Mouse (Mus musculus): ENCODE data around the gene Kcna5. TPM values are rescaled to one million over a fixed set of nuclear protein-coding genes. Genes with fewer than 3 reads are reported as not detected.

Kcna5 gene
- polyA plus RNA-seq, 1 experiment = 1.4 TPM

- Histone ChIP-seq H3K4me1 (ENCODE audit: control insufficient read depth, insufficient read depth, low read length) (no peaks in the 10 kb centered on the region), H3K4me3 (replicated peaks; ENCODE audit: extremely low read depth, low read depth, low read length) (no peak overlapping the region)
- TF ChIP-seq CTCF (IDR thresholded peaks at IDR 0.05; ENCODE audit: insufficient read depth, low read length) (no peak), POLR2A (IDR thresholded peaks at IDR 0.05; ENCODE audit: borderline replicate concordance, extremely low read depth, low read depth, low read length) (no peak)
- 65% methylated on average over 6 of the region's 6 CpGs for WGBS
- DNase-seq = no peak
Observed at GRCm38 (mm10) chr6:126508671-126509070, 26.5 kb downstream of the Kcna5 start.

GRCm38 (mm10) chr6:126503920-126504319 is 31.3 kb downstream of the Kcna5 start:
- no peak for DNase-seq
- H3K4me3 ChIP-seq (replicated peaks; ENCODE audit: extremely low read depth, low read depth, low read length) = no peak overlapping the region
- H3K4me1 ChIP-seq (ENCODE audit: control insufficient read depth, insufficient read depth, low read length) = no peaks in the 10 kb centered on the region
- WGBS = 79% methylated on average over 8 of the region's 8 CpGs
- TF ChIP-seq POLR2A (IDR thresholded peaks at IDR 0.05; ENCODE audit: borderline replicate concordance, extremely low read depth, low read depth, low read length) (no peak), CTCF (IDR thresholded peaks at IDR 0.05; ENCODE audit: insufficient read depth, low read length) (no peak)

- H3K4me3 ChIP-seq (replicated peaks; ENCODE audit: extremely low read depth, low read depth, low read length) = no peak overlapping the region
- H3K4me1 ChIP-seq (ENCODE audit: control insufficient read depth, insufficient read depth, low read length) = no peaks in the 10 kb centered on the region
- 33% methylated on average over 9 of the region's 9 CpGs for WGBS
- no peak for DNase-seq
- TF ChIP-seq CTCF (IDR thresholded peaks at IDR 0.05; ENCODE audit: insufficient read depth, low read length) (no peak), POLR2A (IDR thresholded peaks at IDR 0.05; ENCODE audit: borderline replicate concordance, extremely low read depth, low read depth, low read length) (no peak)
Observed at GRCm38 (mm10) chr6:126502691-126503301, 32.4 kb downstream of the Kcna5 start.

- WGBS = 84% methylated on average over 6 of the region's 6 CpGs
- no peak overlapping the region for H3K4me3 ChIP-seq (replicated peaks; ENCODE audit: extremely low read depth, low read depth, low read length)
- no peaks in the 10 kb centered on the region for H3K4me1 ChIP-seq (ENCODE audit: control insufficient read depth, insufficient read depth, low read length)
- no peak for DNase-seq
- TF ChIP-seq CTCF (IDR thresholded peaks at IDR 0.05; ENCODE audit: insufficient read depth, low read length) = no peak
- TF ChIP-seq POLR2A (IDR thresholded peaks at IDR 0.05; ENCODE audit: borderline replicate concordance, extremely low read depth, low read depth, low read length) = no peak
Observed at GRCm38 (mm10) chr6:126500985-126501384, 34.2 kb downstream of the Kcna5 start.

GRCm38 (mm10) chr6:126500088-126500487 is 35.1 kb downstream of the Kcna5 start:
- peak; percentile 88 for TF ChIP-seq CTCF (IDR thresholded peaks at IDR 0.05; ENCODE audit: insufficient read depth, low read length)
- no peak for TF ChIP-seq POLR2A (IDR thresholded peaks at IDR 0.05; ENCODE audit: borderline replicate concordance, extremely low read depth, low read depth, low read length)
- WGBS = 18% methylated on average over 8 of the region's 8 CpGs
- Histone ChIP-seq H3K4me1 (ENCODE audit: control insufficient read depth, insufficient read depth, low read length) (no peaks in the 10 kb centered on the region), H3K4me3 (replicated peaks; ENCODE audit: extremely low read depth, low read depth, low read length) (no peak overlapping the region)
- DNase-seq = peak; percentile 75

- WGBS = 55% methylated on average over 5 of the region's 5 CpGs
- Histone ChIP-seq H3K4me3 (replicated peaks; ENCODE audit: extremely low read depth, low read depth, low read length) (no peak overlapping the region), H3K4me1 (ENCODE audit: control insufficient read depth, insufficient read depth, low read length) (no peaks in the 10 kb centered on the region)
- DNase-seq = no peak
- TF ChIP-seq POLR2A (IDR thresholded peaks at IDR 0.05; ENCODE audit: borderline replicate concordance, extremely low read depth, low read depth, low read length) (no peak), CTCF (IDR thresholded peaks at IDR 0.05; ENCODE audit: insufficient read depth, low read length) (peak; percentile 67)
Observed at GRCm38 (mm10) chr6:126497878-126498277, 37.3 kb downstream of the Kcna5 start.

- no peak overlapping the region for H3K4me3 ChIP-seq (replicated peaks; ENCODE audit: extremely low read depth, low read depth, low read length)
- DNase-seq = no peak
- no peak for TF ChIP-seq POLR2A (IDR thresholded peaks at IDR 0.05; ENCODE audit: borderline replicate concordance, extremely low read depth, low read depth, low read length)
- no peak for TF ChIP-seq CTCF (IDR thresholded peaks at IDR 0.05; ENCODE audit: insufficient read depth, low read length)
- H3K4me1 ChIP-seq (ENCODE audit: control insufficient read depth, insufficient read depth, low read length) = no peaks in the 10 kb centered on the region
- 55% methylated on average over 6 of the region's 6 CpGs for WGBS
Observed at GRCm38 (mm10) chr6:126497173-126497839, 37.9 kb downstream of the Kcna5 start.

GRCm38 (mm10) chr6:126487136-126487535 is 48.1 kb downstream of the Kcna5 start:
- no peak for DNase-seq
- WGBS = 21% methylated on average over 4 of the region's 4 CpGs
- Histone ChIP-seq H3K4me3 (replicated peaks; ENCODE audit: extremely low read depth, low read depth, low read length) (no peak overlapping the region), H3K4me1 (ENCODE audit: control insufficient read depth, insufficient read depth, low read length) (no peaks in the 10 kb centered on the region)
- TF ChIP-seq POLR2A (IDR thresholded peaks at IDR 0.05; ENCODE audit: borderline replicate concordance, extremely low read depth, low read depth, low read length) = no peak
- TF ChIP-seq CTCF (IDR thresholded peaks at IDR 0.05; ENCODE audit: insufficient read depth, low read length) = no peak

- TF ChIP-seq POLR2A (IDR thresholded peaks at IDR 0.05; ENCODE audit: borderline replicate concordance, extremely low read depth, low read depth, low read length) (no peak), CTCF (IDR thresholded peaks at IDR 0.05; ENCODE audit: insufficient read depth, low read length) (no peak)
- no peak overlapping the region for H3K4me3 ChIP-seq (replicated peaks; ENCODE audit: extremely low read depth, low read depth, low read length)
- no peak for DNase-seq
- H3K4me1 ChIP-seq (ENCODE audit: control insufficient read depth, insufficient read depth, low read length) = no peaks in the 10 kb centered on the region
- WGBS = 43% methylated on average over 4 of the region's 4 CpGs
Observed at GRCm38 (mm10) chr6:126484887-126485286, 50.3 kb downstream of the Kcna5 start.

All from lung, adult 2 months (tissue).